Mouse (Mus musculus): Measurements from ENCODE around the gene Usp31. TPM values are rescaled to one million over a fixed set of nuclear protein-coding genes. Genes with fewer than 3 reads are reported as not detected.

The Usp31 gene
- total RNA-seq (2021), result 15.4 and 18.8 TPM in 2 replicates
- long read RNA-seq, partial matches to known transcripts, result 0 of 2 reads
- long read RNA-seq, other reads (novel, unspliced or antisense), result 2 of 2 reads

- DNase-seq, result peak; percentile 92
Measured at GRCm38 (mm10) chr7:121707073-121707667, at the start of gene Usp31. Gene Usp31, minus strand, starts transcription at chr7:121707253.

- no peak for DNase-seq
Measured at GRCm38 (mm10) chr7:121754748-121755147, 47.7 kb upstream of the Usp31 start.

GRCm38 (mm10) chr7:121750244-121750643 lies 43.2 kb upstream of the Usp31 start:
- DNase-seq, result no peak

- DNase-seq, result no peak
Measured at GRCm38 (mm10) chr7:121737511-121738415, 30.7 kb upstream of the Usp31 start.

GRCm38 (mm10) chr7:121734171-121734831 lies 27.2 kb upstream of the Usp31 start, which contains the start of gene Scnn1g:
Gene Scnn1g, plus strand, starts transcription at chr7:121734479.
- DNase-seq, result peak; percentile 84

- peak; percentile 62 for DNase-seq
Measured at GRCm38 (mm10) chr7:121730225-121730624, 23.2 kb upstream of the Usp31 start.

- DNase-seq, result no peak
Measured at GRCm38 (mm10) chr7:121717031-121717430, 10.0 kb upstream of the Usp31 start.

- DNase-seq, result no peak
Measured at GRCm38 (mm10) chr7:121711171-121711570, 4.1 kb upstream of the Usp31 start.

- DNase-seq, result peak; percentile 65
Measured at GRCm38 (mm10) chr7:121706411-121707072, 511 bp downstream of the Usp31 start.

GRCm38 (mm10) chr7:121705051-121705450 lies 2.0 kb downstream of the Usp31 start:
- DNase-seq, result no peak

- no peak for DNase-seq
Measured at GRCm38 (mm10) chr7:121701983-121702382, 5.1 kb downstream of the Usp31 start.

GRCm38 (mm10) chr7:121700480-121700879 lies 6.6 kb downstream of the Usp31 start:
- DNase-seq, result no peak

GRCm38 (mm10) chr7:121699218-121699617 lies 7.8 kb downstream of the Usp31 start:
- no peak for DNase-seq

GRCm38 (mm10) chr7:121697574-121697973 lies 9.5 kb downstream of the Usp31 start:
- no peak for DNase-seq

GRCm38 (mm10) chr7:121697170-121697569 lies 9.9 kb downstream of the Usp31 start:
- DNase-seq, result no peak

GRCm38 (mm10) chr7:121691803-121692202 lies 15.2 kb downstream of the Usp31 start:
- no peak for DNase-seq

- no peak for DNase-seq
Measured at GRCm38 (mm10) chr7:121689338-121689737, 17.7 kb downstream of the Usp31 start.

- no peak for DNase-seq
Measured at GRCm38 (mm10) chr7:121685140-121685984, 21.7 kb downstream of the Usp31 start.

- DNase-seq, result no peak
Measured at GRCm38 (mm10) chr7:121681191-121681590, 25.9 kb downstream of the Usp31 start.

GRCm38 (mm10) chr7:121677105-121677753 lies 29.8 kb downstream of the Usp31 start:
- DNase-seq, result peak; percentile 7

GRCm38 (mm10) chr7:121660705-121661104 lies 46.3 kb downstream of the Usp31 start:
- DNase-seq, result no peak

Data from adrenal gland, postnatal 25 days (tissue).